Mouse (Mus musculus) MEL (cell line): ENCODE data around the gene Tsn. TPM values are rescaled to one million over a fixed set of nuclear protein-coding genes. Genes with fewer than 3 reads are reported as not detected.

Experiments
- DNase-seq: peaks from one replicate; pipeline ENCODE4 v3.0.0; 2011; ENCODE audit warnings: low read depth, low spot score
- H3K27ac ChIP-seq: 2 replicates; pipeline ENCODE4 v1.5.1; 2012; ENCODE audit warnings: low read depth, mild to moderate bottlenecking, control low read depth, low read length, moderate library complexity; ENCODE audit not compliant: control insufficient read depth
- H3K27me3 ChIP-seq, 2 experiments: fragments of 150-350 bp in 1 of 2; sonication (generic) in 1 of 2; 2 replicates each; pipeline ENCODE4 v1.6.1; 2012; ENCODE audit warnings: low read length in 2 of 2, mild to moderate bottlenecking in 2 of 2, improper control_type of control experiment in 1 of 2, moderate library complexity in 1 of 2; ENCODE audit not compliant: insufficient read depth in 2 of 2, control insufficient read depth in 1 of 2
- H3K36me3 ChIP-seq, 2 experiments: 2 replicates each; pipeline ENCODE4 v1.6.1; 2012 to 2014; ENCODE audit warnings: low read length in 2 of 2, improper control_type of control experiment in 1 of 2, inconsistent platforms in 1 of 2, mild to moderate bottlenecking in 1 of 2; ENCODE audit not compliant: insufficient read depth in 2 of 2, control insufficient read depth in 1 of 2
- H3K4me1 ChIP-seq, 2 experiments: fragments of 150-350 bp in 1 of 2; sonication (generic) in 1 of 2; 2 replicates each; pipeline ENCODE4 v1.6.1; 2012; ENCODE audit warnings: low read length in 2 of 2, improper control_type of control experiment in 1 of 2, mild to moderate bottlenecking in 1 of 2; ENCODE audit not compliant: insufficient read depth in 2 of 2, control insufficient read depth in 1 of 2
- H3K4me3 ChIP-seq, 2 experiments: fragments of 150-350 bp in 1 of 2; sonication (generic) in 1 of 2; 2 replicates each; pipeline ENCODE4 v1.5.1; 2012; ENCODE audit warnings: low read depth in 2 of 2, low read length in 2 of 2, mild to moderate bottlenecking in 2 of 2, moderate library complexity in 2 of 2, control low read depth in 1 of 2, improper control_type of control experiment in 1 of 2; ENCODE audit not compliant: control insufficient read depth in 1 of 2, insufficient read depth in 1 of 2
- H3K79me2 ChIP-seq: 2 replicates; pipeline ENCODE4 v1.6.1; 2012; ENCODE audit warnings: mild to moderate bottlenecking, low read length, moderate library complexity; ENCODE audit not compliant: control insufficient read depth, poor library complexity, insufficient read depth
- H3K9ac ChIP-seq: 2 replicates; pipeline ENCODE4 v1.6.1; 2012; ENCODE audit warnings: low read depth, mild to moderate bottlenecking, control low read depth, low read length, moderate library complexity; ENCODE audit not compliant: control insufficient read depth, poor library complexity, severe bottlenecking
- H3K9me3 ChIP-seq: fragments of 150-350 bp; sonication (generic); replicated peaks from 2 replicates; pipeline ENCODE4 v1.6.1; 2012; ENCODE audit warnings: mild to moderate bottlenecking, low read length, improper control_type of control experiment, moderate library complexity; ENCODE audit not compliant: insufficient read depth
- BHLHE40 ChIP-seq: IDR thresholded peaks from 2 replicates; pipeline ENCODE4 v1.6.1; 2012; ENCODE audit warnings: low read depth, mild to moderate bottlenecking, inconsistent platforms, low read length, improper control_type of control experiment, borderline replicate concordance
- CTCF ChIP-seq, 3 experiments: IDR thresholded peaks in 2 of 3; conservative IDR thresholded peaks in 1 of 3; 2 replicates each; pipeline ENCODE4 v1.5.1; 2011 to 2012; ENCODE audit warnings: low read length in 3 of 3, low read depth in 2 of 3, mild to moderate bottlenecking in 2 of 3, improper control_type of control experiment in 1 of 3, inconsistent platforms in 1 of 3, mixed read lengths in 1 of 3, moderate library complexity in 1 of 3; ENCODE audit not compliant: control insufficient read depth in 1 of 3, insufficient read depth in 1 of 3, poor library complexity in 1 of 3, severe bottlenecking in 1 of 3
- E2F4 ChIP-seq: IDR thresholded peaks from 2 replicates; pipeline ENCODE4 v1.6.1; 2011; ENCODE audit warnings: low read depth, low read length, improper control_type of control experiment, borderline replicate concordance
- ELF1 ChIP-seq: IDR thresholded peaks from 2 replicates; pipeline ENCODE4 v1.6.1; 2014; ENCODE audit warnings: low read depth, mild to moderate bottlenecking, inconsistent platforms, low read length, improper control_type of control experiment, moderate library complexity
- HCFC1 ChIP-seq: IDR thresholded peaks from 2 replicates; pipeline ENCODE4 v1.6.1; 2012; ENCODE audit warnings: low read depth, mild to moderate bottlenecking, inconsistent platforms, low read length, improper control_type of control experiment, moderate library complexity
- MAX ChIP-seq: IDR thresholded peaks from 2 replicates; pipeline ENCODE4 v1.6.1; 2011; ENCODE audit warnings: low read length, improper control_type of control experiment
- MEF2A ChIP-seq: IDR thresholded peaks from 2 replicates; pipeline ENCODE4 v1.6.1; 2014; ENCODE audit warnings: low read depth, mild to moderate bottlenecking, inconsistent platforms, low read length, improper control_type of control experiment; ENCODE audit not compliant: poor library complexity, insufficient replicate concordance, severe bottlenecking; ENCODE audit errors: extremely low read depth
- MXI1 ChIP-seq: IDR thresholded peaks from 2 replicates; pipeline ENCODE4 v1.6.1; 2011; ENCODE audit warnings: mild to moderate bottlenecking, low read depth, low read length, improper control_type of control experiment
- MYB ChIP-seq: IDR thresholded peaks from 2 replicates; pipeline ENCODE4 v1.6.1; 2011; ENCODE audit warnings: mild to moderate bottlenecking, low read depth, low read length, improper control_type of control experiment
- NELFE ChIP-seq: IDR thresholded peaks from 2 replicates; pipeline ENCODE4 v1.6.1; 2011; ENCODE audit warnings: low read depth, low read length, improper control_type of control experiment
- NRF1 ChIP-seq: IDR thresholded peaks from 2 replicates; pipeline ENCODE4 v1.6.1; 2014; ENCODE audit warnings: low read depth, mild to moderate bottlenecking, inconsistent platforms, low read length, improper control_type of control experiment, moderate library complexity; ENCODE audit not compliant: poor library complexity, insufficient read depth, severe bottlenecking
- POLR2A ChIP-seq, 2 experiments: IDR thresholded peaks; 2 replicates each; pipeline ENCODE4 v1.6.1; 2011 to 2012; ENCODE audit warnings: low read length in 2 of 2, mild to moderate bottlenecking in 2 of 2, control low read depth in 1 of 2, improper control_type of control experiment in 1 of 2, low read depth in 1 of 2, moderate library complexity in 1 of 2; ENCODE audit not compliant: control insufficient read depth in 1 of 2, insufficient read depth in 1 of 2, poor library complexity in 1 of 2
- RAD21 ChIP-seq: IDR thresholded peaks from 2 replicates; pipeline ENCODE4 v1.6.1; 2011; ENCODE audit warnings: mild to moderate bottlenecking, low read depth, low read length, improper control_type of control experiment
- RCOR1 ChIP-seq: IDR thresholded peaks from 2 replicates; pipeline ENCODE4 v1.6.1; 2012; ENCODE audit warnings: low read depth, mild to moderate bottlenecking, inconsistent platforms, low read length, improper control_type of control experiment
- SIN3A ChIP-seq: IDR thresholded peaks from 2 replicates; pipeline ENCODE4 v1.6.1; 2012; ENCODE audit warnings: low read length, improper control_type of control experiment, inconsistent platforms
- SMC3 ChIP-seq: IDR thresholded peaks from 2 replicates; pipeline ENCODE4 v1.6.1; 2011; ENCODE audit warnings: low read depth, low read length, improper control_type of control experiment
- UBTF ChIP-seq: IDR thresholded peaks from 2 replicates; pipeline ENCODE4 v1.6.1; 2012; ENCODE audit warnings: low read depth, mild to moderate bottlenecking, inconsistent platforms, low read length, improper control_type of control experiment, moderate library complexity, borderline replicate concordance; ENCODE audit not compliant: insufficient read depth
- USF1 ChIP-seq: IDR thresholded peaks from 2 replicates; pipeline ENCODE4 v1.6.1; 2014; ENCODE audit warnings: low read depth, mild to moderate bottlenecking, inconsistent platforms, low read length, improper control_type of control experiment, moderate library complexity
- USF2 ChIP-seq, 2 experiments: IDR thresholded peaks; 2 replicates each; pipeline ENCODE4 v1.6.1; 2011 to 2012; ENCODE audit warnings: improper control_type of control experiment in 2 of 2, low read length in 2 of 2, borderline replicate concordance in 1 of 2, inconsistent platforms in 1 of 2, low read depth in 1 of 2, mild to moderate bottlenecking in 1 of 2; ENCODE audit not compliant: insufficient read depth in 1 of 2
- ZC3H11A ChIP-seq: IDR thresholded peaks from 2 replicates; pipeline ENCODE4 v1.6.1; 2012; ENCODE audit warnings: low read depth, mild to moderate bottlenecking, inconsistent platforms, low read length, improper control_type of control experiment
- ZKSCAN1 ChIP-seq: IDR thresholded peaks from 2 replicates; pipeline ENCODE4 v1.6.1; 2012; ENCODE audit warnings: low read depth, mild to moderate bottlenecking, inconsistent platforms, low read length, improper control_type of control experiment, moderate library complexity
- ZMIZ1 ChIP-seq: IDR thresholded peaks from 2 replicates; pipeline ENCODE4 v1.6.1; 2012; ENCODE audit warnings: low read depth, mild to moderate bottlenecking, inconsistent platforms, low read length, improper control_type of control experiment, moderate library complexity
- polyA plus RNA-seq, 2 experiments: library from polyadenylated mRNA; stranded (reverse) in 1 of 2; unstranded in 1 of 2; fragments of >175 nt in 1 of 2; fragments of >200 nt in 1 of 2; gene quantifications; 2 replicates each; pipeline versions ENCODE4 v1.2.1 to v1.2.4; 2012; ENCODE audit warnings: low replicate concordance in 2 of 2, low read depth in 1 of 2; ENCODE audit not compliant: insufficient read length in 2 of 2, insufficient read depth in 1 of 2, missing spikeins in 1 of 2
- total RNA-seq: library from RNA; depleted of rRNA; stranded (reverse); fragments of 300-350 nt; gene quantifications from 2 replicates; pipeline ENCODE4 v1.2.3, GENCODE M21; 2012

The Tsn gene
- total and polyA plus RNA-seq, 3 experiments, result 119 to 378 (median 167) TPM

DNA sequence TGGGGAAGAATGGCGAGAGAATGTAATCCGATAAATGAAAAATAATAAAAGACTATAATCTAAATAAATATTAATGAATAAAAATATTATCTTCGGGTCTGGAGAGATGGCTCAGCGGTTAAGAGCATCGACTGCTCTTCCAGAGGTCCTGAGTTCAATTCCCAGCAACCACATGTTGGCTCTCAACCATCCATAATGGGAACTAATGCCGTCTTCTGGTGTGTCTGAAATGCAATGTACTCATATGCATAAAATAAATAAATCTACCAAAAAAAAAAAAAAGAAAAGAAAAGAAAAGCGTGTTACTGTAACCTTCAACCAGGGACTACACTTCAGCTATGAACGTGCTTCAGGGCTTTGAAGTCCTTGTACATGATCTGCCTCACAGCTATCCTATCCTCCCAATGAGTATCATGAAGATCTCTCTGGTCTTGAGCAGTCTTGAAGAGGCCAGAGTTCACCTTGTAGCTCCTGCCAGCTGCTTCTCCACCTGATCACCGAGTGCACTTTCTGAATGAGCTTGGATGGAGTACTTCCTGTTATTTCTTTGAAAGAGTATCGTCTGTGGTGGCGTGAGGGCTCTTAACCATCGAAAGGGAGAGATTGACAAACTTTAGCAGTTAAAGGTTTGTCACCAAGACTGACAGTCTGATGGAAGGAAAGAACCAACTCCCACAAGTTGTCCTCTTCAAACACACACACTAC, at the start of gene Tsn (continued):
- TF ChIP-seq ELF1 (no peak), HCFC1 (no peak), SIN3A (no peak), RCOR1 (no peak)

DNA sequence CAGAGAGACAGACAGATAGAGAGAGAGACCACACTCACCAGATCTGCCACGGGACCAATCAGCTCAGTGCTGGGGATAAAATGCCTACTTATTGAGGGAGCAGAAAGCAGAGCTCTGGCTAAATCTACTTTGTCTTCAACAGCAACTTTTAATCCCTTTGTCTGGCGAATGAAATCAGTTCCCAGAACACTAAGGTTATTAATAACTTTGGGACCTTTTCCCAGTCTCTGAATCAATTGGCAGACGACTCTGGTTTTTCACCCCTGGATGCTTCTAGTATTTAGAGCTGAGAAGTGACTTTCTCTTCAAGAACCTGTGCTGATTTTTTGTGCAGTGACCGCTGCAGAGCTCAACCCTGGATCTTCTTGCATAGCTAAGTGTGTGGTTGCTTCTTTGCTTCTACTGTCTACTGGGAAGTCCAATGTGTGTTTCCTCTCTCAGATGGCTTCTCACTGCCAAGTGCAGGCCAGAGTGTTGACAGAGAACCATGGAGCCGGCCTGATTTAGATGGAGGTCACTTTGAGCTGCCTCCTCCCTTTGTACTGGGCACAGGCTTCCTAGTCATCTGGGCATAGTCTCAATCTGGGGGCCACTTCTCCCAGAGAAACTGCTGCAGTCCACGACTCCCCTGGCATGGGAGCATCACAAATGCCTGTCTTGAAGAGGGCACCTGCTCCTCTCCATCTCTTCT, 47.7 kb upstream of the Tsn start:
- Histone ChIP-seq H3K4me3 (no peak overlapping the region), H3K9me3 (no peaks in the 10 kb centered on the region), H3K9ac (no peak overlapping the region), H3K27ac (no peak overlapping the region), H3K36me3 (no peaks in the 10 kb centered on the region), H3K4me1 (no peaks in the 10 kb centered on the region)
- no peak for DNase-seq
- TF ChIP-seq MYB (no peak), ZMIZ1 (no peak), BHLHE40 (no peak), ZKSCAN1 (no peak), USF2 (IDR thresholded peaks at IDR 0.05; ENCODE audit: borderline replicate concordance in 1 of 2, insufficient read depth in 1 of 2, low read depth in 1 of 2, low read length in 2 of 2) (no peak)
- TF ChIP-seq, all 39 proteins: peak for 0
- Histone ChIP-seq H3K79me2 (no peaks in the 10 kb centered on the region), H3K27me3 (no peaks in the 10 kb centered on the region)

DNA sequence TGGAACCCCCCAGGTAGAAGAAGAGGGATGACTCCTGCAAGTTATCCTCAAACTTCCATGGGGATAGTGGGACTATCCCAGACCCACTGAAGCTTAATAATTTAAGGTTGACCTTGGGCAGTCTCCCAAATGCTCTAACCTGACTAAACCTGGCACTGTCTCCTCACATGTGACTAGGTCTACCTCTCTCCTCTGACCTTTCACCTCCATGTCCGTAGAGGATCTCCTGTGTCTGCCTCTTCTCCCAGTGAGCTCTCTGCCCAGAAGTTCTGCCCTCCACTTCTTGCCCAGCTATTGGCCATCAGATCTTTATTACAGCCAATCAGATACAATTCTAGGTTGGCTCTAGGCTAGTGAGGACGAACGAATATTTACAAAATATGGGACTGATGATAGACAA, 38.4 kb upstream of the Tsn start:
- DNase-seq, result no peak
- TF ChIP-seq HCFC1, result no peak
- TF ChIP-seq NRF1, result no peak
- no peak for TF ChIP-seq SMC3
- TF ChIP-seq ZC3H11A, result no peak
- no peak for TF ChIP-seq POLR2A (IDR thresholded peaks at IDR 0.05; ENCODE audit: control insufficient read depth in 1 of 2, insufficient read depth in 1 of 2, low read depth in 1 of 2, low read length in 2 of 2, poor library complexity in 1 of 2)
- no peak for TF ChIP-seq ZKSCAN1
- no peak for TF ChIP-seq CTCF (IDR thresholded peaks at IDR 0.05 in 2 of 3, conservative IDR thresholded peaks at IDR 0.05 in 1 of 3; ENCODE audit: control insufficient read depth in 1 of 3, insufficient read depth in 1 of 3, low read depth in 2 of 3, low read length in 3 of 3, poor library complexity in 1 of 3, severe bottlenecking in 1 of 3)
- TF ChIP-seq UBTF, result no peak
- TF ChIP-seq MXI1, result no peak
- no peak for TF ChIP-seq USF1
- TF ChIP-seq MAX, result no peak
- TF ChIP-seq E2F4, result no peak
- no peak for TF ChIP-seq RAD21
- TF ChIP-seq NELFE, result no peak
- no peak for TF ChIP-seq MEF2A
- H3K27ac ChIP-seq, result no peak overlapping the region
- H3K79me2 ChIP-seq, result no peaks in the 10 kb centered on the region
- no peak overlapping the region for H3K9ac ChIP-seq
- no peak overlapping the region for H3K4me3 ChIP-seq
- no peaks in the 10 kb centered on the region for H3K4me1 ChIP-seq
- no peaks in the 10 kb centered on the region for H3K27me3 ChIP-seq
- no peaks in the 10 kb centered on the region for H3K9me3 ChIP-seq
- H3K36me3 ChIP-seq, result no peaks in the 10 kb centered on the region
